Mouse (Mus musculus): Measurements from ENCODE around the gene Ace3.

Gene Ace3

DNA sequence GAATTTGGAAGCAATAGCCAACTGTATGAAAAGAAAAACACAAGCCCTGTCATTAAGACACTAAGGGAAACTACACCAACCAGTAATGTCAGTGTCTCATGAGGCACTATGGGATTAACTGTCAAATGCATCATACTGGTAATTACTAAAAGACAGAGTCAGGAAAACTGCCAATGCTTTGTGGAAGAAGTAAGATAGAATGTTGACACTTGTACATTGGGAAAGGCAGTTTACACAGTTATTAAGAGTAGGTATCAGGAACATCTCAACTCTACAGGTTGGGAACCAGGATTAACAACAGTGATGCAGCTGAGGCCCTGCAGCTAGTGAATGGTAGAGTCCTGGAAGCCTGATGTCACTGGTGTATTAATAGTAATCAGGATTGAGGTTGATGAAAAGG, 49.9 kb downstream of the Ace3 start:
- DNase-seq (ENCODE audit: low read depth, low spot score), result no peak

DNA sequence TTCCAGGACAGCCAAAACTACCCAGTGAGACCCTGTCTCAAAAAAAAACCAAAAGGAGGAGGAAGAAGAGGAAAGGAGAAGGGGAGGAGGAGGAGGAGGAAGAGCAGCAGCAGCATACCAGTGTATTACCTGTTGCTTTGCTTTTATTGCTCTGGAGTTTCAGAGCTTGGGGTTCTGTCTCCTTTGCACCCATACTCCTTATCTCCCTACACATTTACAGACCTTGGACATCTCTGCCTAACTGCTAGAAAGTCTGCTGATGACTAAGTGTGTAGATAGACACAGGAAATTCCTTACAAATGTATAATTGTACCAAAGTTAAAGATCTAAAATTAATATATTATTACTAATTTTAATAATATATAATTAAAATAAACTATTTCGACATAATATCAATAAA, 50.8 kb downstream of the Ace3 start:
- no peak for DNase-seq (ENCODE audit: low read depth, low spot score)

DNA sequence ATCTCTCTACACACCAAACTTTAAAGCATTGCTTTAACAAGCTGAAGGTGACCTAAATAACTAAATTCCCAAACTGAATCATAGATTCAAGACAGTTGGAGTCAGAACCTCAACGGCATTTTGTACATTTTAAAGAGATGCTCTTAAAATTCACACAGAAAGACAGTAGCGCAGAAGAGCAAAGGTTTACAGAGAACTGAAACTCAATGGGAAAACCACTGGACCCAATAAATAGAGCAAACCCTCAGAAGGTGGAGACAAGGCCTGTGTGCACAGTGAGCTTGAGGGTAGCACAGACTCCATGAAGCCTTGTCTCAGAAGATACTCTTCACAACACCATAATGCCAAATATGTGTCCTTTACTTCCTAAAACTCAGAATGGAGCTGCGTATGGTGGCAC, 51.3 kb downstream of the Ace3 start:
- DNase-seq (ENCODE audit: low read depth, low spot score), result no peak

DNA sequence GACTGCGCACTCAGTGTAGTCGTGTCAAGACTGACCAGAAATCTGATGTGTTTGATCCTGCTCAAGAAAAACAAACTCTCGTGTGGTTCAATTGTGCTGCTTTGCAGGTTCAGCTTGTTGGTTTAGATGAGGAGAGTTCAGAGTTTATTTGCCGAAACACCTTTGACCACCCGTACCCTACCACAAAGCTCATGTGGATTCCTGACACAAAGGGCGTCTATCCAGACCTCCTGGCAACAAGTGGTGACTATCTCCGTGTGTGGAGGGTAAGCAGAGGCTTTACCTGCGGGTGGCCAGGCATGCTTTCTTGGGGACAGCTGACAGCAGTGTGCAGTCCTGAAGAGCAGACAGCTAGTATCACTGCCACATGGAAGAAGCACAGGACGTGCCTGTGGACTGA, 52.1 kb downstream of the Ace3 start:
- DNase-seq (ENCODE audit: low read depth, low spot score), result no peak

DNA sequence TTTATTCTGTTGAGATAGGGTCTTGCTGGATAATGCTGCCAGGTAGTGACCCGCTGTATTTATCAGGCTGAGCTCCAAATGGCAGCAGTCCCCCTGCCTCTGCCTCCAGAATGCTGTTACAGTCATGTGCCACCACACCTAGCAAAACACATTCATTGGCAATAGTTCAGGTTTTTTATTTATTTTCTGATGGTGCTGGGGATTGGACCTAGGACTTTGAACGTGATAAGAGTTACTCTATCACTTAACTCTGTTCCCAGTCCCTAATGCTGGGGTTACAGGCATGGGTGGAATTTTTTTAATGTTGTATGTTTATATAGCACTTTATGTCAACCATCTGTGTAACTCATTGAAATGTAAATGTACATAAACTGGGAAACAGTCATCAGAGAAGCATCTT, 59.4 kb downstream of the Ace3 start:
- DNase-seq (ENCODE audit: low read depth, low spot score), result no peak

DNA sequence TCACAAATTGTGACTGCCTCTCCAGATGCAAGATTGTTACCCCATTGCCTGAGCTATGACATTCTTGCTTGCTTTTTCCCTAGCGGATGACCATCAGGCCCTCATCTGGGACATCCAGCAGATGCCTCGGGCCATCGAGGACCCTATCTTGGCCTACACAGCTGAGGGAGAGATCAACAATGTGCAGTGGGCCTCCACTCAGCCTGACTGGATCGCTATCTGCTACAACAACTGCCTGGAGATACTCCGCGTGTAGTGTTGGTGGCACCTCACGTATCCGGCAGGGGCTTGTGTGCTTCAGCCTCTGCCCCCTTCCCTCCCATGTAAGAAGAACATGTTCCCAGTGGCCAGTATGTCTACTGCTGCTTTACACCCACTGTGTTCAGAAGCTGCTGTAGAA, 60.1 kb downstream of the Ace3 start:
- DNase-seq (ENCODE audit: low read depth, low spot score), result no peak

Data from skeletal muscle tissue, adult 2 months (tissue).